Mouse (Mus musculus): ENCODE results near the gene Nr4a1.

DNA sequence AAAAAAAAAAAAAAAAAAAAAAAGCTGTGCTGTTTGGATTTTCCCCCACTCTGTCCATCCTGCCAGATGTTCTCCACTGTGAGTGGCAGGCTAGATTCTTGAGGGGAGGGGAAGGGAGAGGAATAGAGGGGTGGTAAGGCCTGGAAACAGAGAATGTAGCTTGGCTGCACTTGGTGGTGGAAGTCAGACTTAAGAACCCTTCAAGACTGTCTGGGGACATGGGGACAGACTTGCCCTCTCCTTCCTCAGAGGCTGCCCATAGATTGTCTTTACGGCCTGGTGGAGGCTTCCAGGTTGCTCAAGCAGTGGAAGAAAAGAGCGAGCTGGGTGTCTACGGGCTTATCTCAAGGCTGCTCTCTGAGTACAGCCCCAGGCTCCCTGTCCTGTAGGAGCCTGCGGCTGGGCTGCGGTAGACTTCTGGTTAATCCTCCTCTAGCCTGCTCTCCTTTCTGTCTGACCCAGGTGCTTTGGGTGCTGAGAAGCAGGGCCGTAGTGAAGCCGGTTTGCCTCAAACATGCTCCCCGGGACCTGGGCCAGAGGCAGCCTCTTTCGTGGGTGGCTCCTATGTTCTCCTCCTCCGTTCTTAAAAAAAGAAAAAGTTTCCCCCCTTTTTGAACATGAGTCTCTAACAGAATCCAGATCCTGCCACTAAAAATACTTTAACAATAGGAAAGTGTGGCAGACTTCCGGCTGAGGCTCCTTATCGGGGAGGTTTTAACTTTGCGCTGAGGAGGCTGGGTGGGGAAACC, 7.0 kb downstream of the Nr4a1 start:
- TF ChIP-seq CTCF (IDR thresholded peaks at IDR 0.05; ENCODE audit: low read depth) = no peak
- TF ChIP-seq EP300 (IDR thresholded peaks at IDR 0.05; ENCODE audit: low read depth) = no peak
